Mouse (Mus musculus): Measurements from ENCODE around the gene Pde4dip. TPM values are rescaled to one million over a fixed set of nuclear protein-coding genes. Genes with fewer than 3 reads are reported as not detected.

The Pde4dip gene
- 44.7 TPM for polyA plus RNA-seq (2021)

DNA sequence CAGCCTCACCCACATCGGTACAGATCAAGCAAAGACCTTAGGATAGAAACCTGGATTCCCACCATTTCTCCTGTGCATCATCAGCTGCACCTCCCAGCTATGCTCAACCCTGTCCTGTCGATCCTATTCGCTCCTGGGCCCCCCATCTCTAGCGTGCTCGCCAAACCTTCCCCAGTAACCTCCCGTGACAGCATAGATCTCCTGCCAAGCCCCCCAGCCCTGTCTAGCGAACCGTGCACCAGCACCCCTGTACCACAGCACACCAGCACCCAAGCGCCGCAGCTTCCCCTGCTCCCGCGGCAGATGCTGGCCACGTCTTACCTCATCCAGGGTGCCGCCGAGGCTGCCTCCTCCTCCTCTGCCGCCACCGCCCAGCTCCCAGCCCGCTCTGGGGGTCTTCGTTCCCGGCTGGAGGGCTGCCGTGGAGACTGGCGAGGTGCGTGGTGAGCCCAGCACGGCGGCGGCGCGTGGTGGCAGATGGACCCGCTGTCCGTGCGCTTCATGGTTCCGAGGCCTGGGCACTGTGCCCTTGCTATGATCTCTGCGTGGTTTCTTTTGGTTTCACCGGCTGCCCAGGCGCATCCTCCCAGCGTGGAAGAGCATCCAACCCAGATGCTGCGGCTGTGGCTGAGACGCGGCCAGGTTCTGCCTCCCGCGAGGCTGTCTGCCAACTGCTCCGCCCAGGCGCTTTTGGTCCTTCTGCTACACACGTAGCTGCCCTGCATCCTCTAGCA is at the start of gene Pde4dip:
TSS of gene Pde4dip (minus strand) at position 540 of the 734 bp plus-strand sequence.
- POLR2A ChIA-PET = interaction anchor here (1.4 kb wide), 1 partner anchor 13 kb away, joined by 6 read pairs; the partner anchor contains the start of gene Sec22b
- CTCF ChIA-PET = interaction anchor here (1.0 to 2.0 kb wide), 3 partner anchors 10 to 121 kb away, joined by 3 to 9 read pairs (median 4); no protein-coding TSS in a partner anchor
- TF ChIP-seq CTCF (IDR thresholded peaks at IDR 0.05) = no peak
- no peak for DNase-seq (ENCODE audit: low read depth, low spot score)
- H3K27me3 ChIP-seq = peaks cover 33% of the 10 kb centered on the region
- in situ Hi-C loops (cut with MboI; ENCODE audit: low pct_unique_long_range_greater_than_20kb) = loop anchor here (10.0 kb wide), 1 partner anchor 254 kb away; no protein-coding TSS in a partner anchor
- peak; percentile 49 for ATAC-seq

DNA sequence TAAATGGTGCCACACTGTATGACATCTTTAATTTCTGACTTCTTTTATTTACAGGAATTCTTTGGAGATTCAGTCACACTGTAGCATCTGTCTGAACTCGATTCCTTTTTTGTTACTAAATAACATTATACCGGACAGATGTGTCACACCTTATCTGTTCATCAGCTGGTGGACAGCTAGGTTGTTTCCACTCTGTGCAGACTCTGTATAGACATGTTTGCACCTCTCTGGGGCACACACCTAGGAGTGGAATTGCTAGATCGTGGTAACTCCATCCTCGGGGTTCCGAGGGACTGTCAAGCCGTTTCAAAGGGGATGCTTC is 49.4 kb upstream of the Pde4dip start:
- no peak for TF ChIP-seq CTCF (IDR thresholded peaks at IDR 0.05)
- in situ Hi-C loops (cut with MboI; ENCODE audit: low pct_unique_long_range_greater_than_20kb) = loop anchor here (5.0 kb wide), 1 partner anchor 74 kb away; the partner anchor contains the start of gene Notch2
- ATAC-seq = no peak
- DNase-seq (ENCODE audit: low read depth, low spot score) = no peak
- CTCF ChIA-PET = interaction anchor here (1.0 to 1.5 kb wide), 4 partner anchors 8 to 157 kb away, joined by 3 to 4 read pairs (median 4); partner anchors contain the start of gene Notch2
- POLR2A ChIA-PET = interaction anchor here (0.6 to 1.3 kb wide), 4 partner anchors 10 to 150 kb away, joined by 3 to 4 read pairs (median 3); no protein-coding TSS in a partner anchor
- H3K27me3 ChIP-seq = no peaks in the 10 kb centered on the region

DNA sequence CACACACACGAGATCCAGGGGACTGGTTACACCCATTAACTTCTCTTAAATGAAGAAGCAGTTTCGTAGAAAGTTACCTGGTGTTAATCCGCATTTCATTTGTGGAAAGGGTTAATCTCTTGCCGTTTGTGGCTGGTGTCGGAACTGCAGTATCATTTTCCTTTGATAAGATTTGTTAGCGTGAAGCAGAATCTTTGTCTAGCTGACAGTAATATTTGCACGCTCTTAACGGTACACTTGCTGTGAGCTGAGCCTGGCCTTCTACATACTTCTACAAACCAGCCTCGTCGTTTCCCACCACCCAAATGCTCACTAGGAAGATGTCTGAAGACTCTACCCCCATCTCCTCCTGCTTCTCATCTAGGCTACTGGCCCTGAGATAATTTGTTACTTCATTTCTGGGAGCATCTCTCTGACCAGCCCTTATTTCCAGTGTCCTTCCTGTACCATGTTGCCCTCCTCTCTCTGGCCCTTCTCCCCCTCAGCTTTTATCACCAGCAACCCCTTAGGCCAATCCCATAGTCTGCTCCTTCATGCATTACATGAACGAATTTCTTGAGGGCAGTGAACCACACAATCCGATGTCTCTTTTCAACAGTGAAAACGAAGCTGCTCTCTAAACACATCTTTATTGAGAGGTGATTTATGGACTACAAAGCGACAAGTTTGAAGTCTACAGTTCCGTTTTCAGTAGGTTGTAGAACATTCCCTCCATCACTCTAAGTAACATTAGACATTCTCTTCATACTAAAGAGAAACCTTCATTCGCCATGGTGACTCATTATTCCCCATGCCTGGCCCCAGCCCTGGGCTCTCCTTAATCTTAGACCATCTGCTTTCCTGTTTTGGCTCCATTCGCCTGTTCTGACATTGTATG is 48.8 kb upstream of the Pde4dip start:
- DNase-seq (ENCODE audit: low read depth, low spot score) (peak; percentile 70), ATAC-seq (peak; percentile 52)
- POLR2A ChIA-PET = interaction anchor here (0.6 to 1.3 kb wide), 5 partner anchors 10 to 151 kb away, joined by 3 to 4 read pairs (median 3); no protein-coding TSS in a partner anchor
- TF ChIP-seq CTCF (IDR thresholded peaks at IDR 0.05) = no peak
- CTCF ChIA-PET = interaction anchor here (0.7 to 2.8 kb wide), 5 partner anchors 7 to 287 kb away, joined by 3 to 7 read pairs (median 4); partner anchors contain the start of gene Notch2
- H3K27me3 ChIP-seq = no peaks in the 10 kb centered on the region
- in situ Hi-C loops (cut with MboI; ENCODE audit: low pct_unique_long_range_greater_than_20kb) = loop anchor here (5.0 kb wide), 1 partner anchor 75 kb away; the partner anchor contains the start of gene Notch2

DNA sequence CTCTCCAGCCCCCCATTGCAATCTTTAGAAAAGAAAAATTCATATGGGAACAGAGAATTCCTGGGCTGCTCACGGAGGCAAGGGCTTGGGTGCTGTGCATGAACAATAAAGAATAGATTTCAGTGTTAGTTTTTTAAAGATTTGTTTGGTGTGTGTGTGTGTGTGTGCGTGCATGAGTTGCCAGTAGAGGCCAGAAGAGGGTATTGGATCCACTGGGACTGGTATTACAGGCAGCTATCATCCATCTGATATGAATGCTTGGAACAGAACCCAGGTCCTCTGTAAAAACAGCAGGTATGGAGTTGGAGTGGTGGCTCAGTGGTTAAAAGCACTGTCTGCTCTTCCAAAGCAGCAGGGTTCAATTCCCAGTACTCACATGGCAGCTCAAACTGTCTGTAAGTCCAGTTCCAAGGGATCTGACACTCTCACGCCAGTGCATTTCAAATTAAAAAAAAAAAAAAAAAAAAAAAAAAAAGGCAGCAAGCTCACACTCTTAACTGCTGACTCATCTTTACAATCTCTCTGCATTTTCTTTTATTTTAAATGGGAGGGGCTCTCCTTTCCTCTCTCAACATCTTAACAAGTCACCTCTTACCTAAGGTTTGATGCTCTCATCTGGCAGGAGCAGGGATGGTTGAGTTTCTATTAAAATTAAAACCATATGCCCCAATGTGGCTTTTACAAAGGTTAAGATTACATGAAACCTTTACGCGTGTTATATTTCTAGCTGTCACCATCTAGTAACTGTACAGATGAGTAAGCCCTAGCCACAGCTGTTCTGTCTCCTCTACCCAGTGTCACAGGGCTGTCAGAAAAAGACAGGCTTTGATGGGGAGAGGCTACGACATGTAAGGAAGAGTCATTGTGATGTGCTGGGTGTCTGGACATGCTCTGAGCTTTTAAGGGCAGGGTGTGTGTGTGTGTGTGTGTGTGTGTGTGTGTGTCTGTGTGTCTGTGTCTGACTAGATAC is 46.1 kb upstream of the Pde4dip start:
- TF ChIP-seq CTCF (IDR thresholded peaks at IDR 0.05) = no peak
- CTCF ChIA-PET = interaction anchor here (0.8 to 2.8 kb wide), 6 partner anchors 25 to 290 kb away, joined by 3 to 7 read pairs (median 4); no protein-coding TSS in a partner anchor
- H3K27me3 ChIP-seq = no peaks in the 10 kb centered on the region
- in situ Hi-C loops (cut with MboI; ENCODE audit: low pct_unique_long_range_greater_than_20kb) = loop anchor here (5.0 kb wide), 1 partner anchor 78 kb away; the partner anchor contains the start of gene Notch2
- no peak for ATAC-seq
- DNase-seq (ENCODE audit: low read depth, low spot score) = no peak
- POLR2A ChIA-PET = interaction anchor here (0.5 to 0.6 kb wide), 2 partner anchors 25 to 161 kb away, joined by 3 to 10 read pairs; no protein-coding TSS in a partner anchor

DNA sequence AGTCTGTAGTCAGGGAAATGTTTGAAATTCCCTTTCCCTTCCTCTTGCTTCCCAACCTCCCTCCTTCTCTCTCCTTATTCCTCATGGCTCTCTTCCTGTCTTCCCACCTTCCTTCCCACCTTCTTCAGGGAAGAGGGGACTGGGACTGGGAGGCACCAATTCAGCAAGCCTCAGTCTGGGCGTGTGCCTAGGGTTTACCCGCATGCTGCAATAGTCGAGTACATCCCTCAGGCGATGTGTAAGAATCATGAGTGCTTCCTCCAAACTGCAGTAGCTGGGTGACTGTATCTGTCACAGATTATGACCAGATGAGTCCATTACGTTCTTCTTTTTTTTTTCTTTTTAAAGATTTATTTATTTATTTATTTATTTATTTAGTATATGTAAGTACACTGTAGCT is 45.3 kb upstream of the Pde4dip start:
- in situ Hi-C loops (cut with MboI; ENCODE audit: low pct_unique_long_range_greater_than_20kb) = no loop called here
- no peak for TF ChIP-seq CTCF (IDR thresholded peaks at IDR 0.05)

DNA sequence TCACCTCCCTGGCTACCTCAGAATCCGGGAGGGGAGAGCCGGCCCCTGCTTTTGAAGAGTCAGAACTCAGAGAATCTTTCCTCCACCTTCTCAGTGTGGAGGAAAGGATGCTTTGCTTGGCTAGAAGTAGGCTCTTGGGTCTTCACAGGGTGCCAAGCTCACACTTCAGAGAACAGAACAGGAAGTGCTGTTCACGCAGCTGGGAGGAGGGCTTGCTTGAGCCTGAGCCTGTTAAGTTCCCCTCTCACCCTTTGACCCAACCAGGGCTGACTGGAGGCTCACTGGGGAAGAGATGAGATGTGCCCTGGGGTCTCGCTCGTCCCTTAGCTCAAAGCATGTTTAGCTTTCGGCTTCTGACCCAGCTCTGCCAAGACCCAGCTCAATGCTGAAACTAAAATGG is 44.7 kb upstream of the Pde4dip start:
- ChIA-PET POLR2A (no interaction called here), CTCF (interaction anchor here (0.6 to 1.5 kb wide), 3 partner anchors 8 to 290 kb away, joined by 3 to 4 read pairs (median 3); no protein-coding TSS in a partner anchor)
- DNase-seq (ENCODE audit: low read depth, low spot score) (no peak), ATAC-seq (no peak)
- in situ Hi-C loops (cut with MboI; ENCODE audit: low pct_unique_long_range_greater_than_20kb) = no loop called here
- no peaks in the 10 kb centered on the region for H3K27me3 ChIP-seq
- no peak for TF ChIP-seq CTCF (IDR thresholded peaks at IDR 0.05)

More for the DNA sequence above, 45.3 kb upstream of the Pde4dip start:
- no peak for DNase-seq (ENCODE audit: low read depth, low spot score)
- H3K27me3 ChIP-seq = no peaks in the 10 kb centered on the region
- POLR2A ChIA-PET = no interaction called here
- no peak for ATAC-seq
- CTCF ChIA-PET = interaction anchor here (1.0 to 1.1 kb wide), 2 partner anchors 100 to 290 kb away, joined by 3 read pairs; no protein-coding TSS in a partner anchor

DNA sequence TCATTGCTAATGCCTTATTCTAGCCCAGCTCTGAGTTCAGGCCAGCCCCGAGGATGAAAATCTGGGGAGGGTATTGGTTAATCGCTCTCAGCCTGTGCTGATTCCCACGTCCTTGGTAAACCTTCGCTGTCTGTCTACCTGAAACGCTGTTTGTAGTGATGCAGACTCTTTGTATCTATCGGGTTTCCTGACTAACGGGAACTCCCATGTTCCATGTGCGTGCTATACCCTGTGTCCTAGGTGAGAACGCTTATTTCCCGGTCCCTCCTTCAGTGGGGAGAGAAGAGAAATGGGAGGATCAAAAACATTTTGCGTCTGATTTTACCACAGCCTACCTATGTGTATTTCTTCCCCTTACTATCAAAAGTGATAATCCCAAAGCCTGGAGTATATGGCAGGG is 44.3 kb upstream of the Pde4dip start:
- DNase-seq (ENCODE audit: low read depth, low spot score) = no peak
- in situ Hi-C loops (cut with MboI; ENCODE audit: low pct_unique_long_range_greater_than_20kb) = no loop called here
- POLR2A ChIA-PET = no interaction called here
- CTCF ChIA-PET = interaction anchor here (0.6 to 7.9 kb wide), 4 partner anchors 9 to 293 kb away, joined by 3 to 63 read pairs (median 4); no protein-coding TSS in a partner anchor
- no peaks in the 10 kb centered on the region for H3K27me3 ChIP-seq
- ATAC-seq = no peak
- TF ChIP-seq CTCF (IDR thresholded peaks at IDR 0.05) = no peak

DNA sequence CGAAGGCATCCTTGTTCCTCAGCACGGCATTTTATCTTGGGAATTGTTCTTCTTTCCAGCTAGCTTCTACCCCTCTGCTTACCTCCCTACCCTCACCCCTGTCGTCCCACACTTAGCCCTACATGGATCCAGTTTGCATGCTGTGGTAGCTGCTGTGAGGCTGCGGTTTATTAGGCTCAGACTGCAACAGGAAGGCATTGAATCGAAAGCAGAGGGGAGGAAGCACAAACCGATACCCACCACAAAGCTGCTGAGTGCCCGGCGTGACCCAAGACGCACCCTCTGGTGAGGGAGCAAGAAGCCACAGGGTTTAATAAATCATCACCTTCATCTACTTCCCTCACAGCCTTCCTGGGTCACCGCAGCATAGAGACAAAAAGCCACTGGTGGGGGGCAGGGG is 43.6 kb upstream of the Pde4dip start:
- in situ Hi-C loops (cut with MboI; ENCODE audit: low pct_unique_long_range_greater_than_20kb) = no loop called here
- TF ChIP-seq CTCF (IDR thresholded peaks at IDR 0.05) = no peak
- DNase-seq (ENCODE audit: low read depth, low spot score) (no peak), ATAC-seq (no peak)
- CTCF ChIA-PET = interaction anchor here (1.4 to 7.9 kb wide), 3 partner anchors 9 to 293 kb away, joined by 3 to 63 read pairs (median 4); no protein-coding TSS in a partner anchor
- no peaks in the 10 kb centered on the region for H3K27me3 ChIP-seq
- POLR2A ChIA-PET = no interaction called here

DNA sequence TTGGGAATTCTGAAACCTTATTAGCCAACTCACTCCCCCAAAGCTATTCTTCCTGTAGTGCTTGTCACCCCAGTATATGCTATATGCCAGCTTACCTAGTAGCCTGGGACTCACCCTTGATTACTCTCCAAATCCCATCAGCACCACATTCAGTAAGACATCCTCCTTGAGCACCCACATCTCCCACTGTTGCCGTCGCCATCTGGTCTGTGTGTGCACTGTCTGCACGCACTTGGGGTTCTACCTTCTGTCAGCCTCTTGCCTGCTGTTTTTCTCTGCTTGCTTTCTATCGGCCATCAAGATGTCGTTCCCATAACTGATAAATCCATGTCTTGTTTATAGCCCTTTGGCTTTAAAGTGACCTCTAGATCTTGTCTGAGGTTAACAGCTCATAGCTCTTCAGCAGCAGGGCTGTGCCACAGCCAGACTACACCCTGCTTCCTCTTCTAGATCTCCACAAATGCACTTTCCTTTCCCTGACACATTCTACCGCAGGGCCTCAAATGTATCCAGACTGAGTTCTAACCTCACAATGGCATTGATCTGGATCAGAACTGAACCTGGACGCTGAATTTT is 42.9 kb upstream of the Pde4dip start:
- ATAC-seq (no peak), DNase-seq (ENCODE audit: low read depth, low spot score) (no peak)
- H3K27me3 ChIP-seq = no peaks in the 10 kb centered on the region
- ChIA-PET POLR2A (no interaction called here), CTCF (interaction anchor here (0.9 to 7.9 kb wide), 5 partner anchors 10 to 294 kb away, joined by 3 to 63 read pairs (median 3); no protein-coding TSS in a partner anchor)
- no peak for TF ChIP-seq CTCF (IDR thresholded peaks at IDR 0.05)
- in situ Hi-C loops (cut with MboI; ENCODE audit: low pct_unique_long_range_greater_than_20kb) = no loop called here

All from Patski (cell line).